Mouse (Mus musculus): ENCODE results near the gene Cep63. TPM values are rescaled to one million over a fixed set of nuclear protein-coding genes. Genes with fewer than 3 reads are reported as not detected.

Gene Cep63
- polyA plus RNA-seq, 1 experiment from 2014 or later, result 57.1 TPM

DNA sequence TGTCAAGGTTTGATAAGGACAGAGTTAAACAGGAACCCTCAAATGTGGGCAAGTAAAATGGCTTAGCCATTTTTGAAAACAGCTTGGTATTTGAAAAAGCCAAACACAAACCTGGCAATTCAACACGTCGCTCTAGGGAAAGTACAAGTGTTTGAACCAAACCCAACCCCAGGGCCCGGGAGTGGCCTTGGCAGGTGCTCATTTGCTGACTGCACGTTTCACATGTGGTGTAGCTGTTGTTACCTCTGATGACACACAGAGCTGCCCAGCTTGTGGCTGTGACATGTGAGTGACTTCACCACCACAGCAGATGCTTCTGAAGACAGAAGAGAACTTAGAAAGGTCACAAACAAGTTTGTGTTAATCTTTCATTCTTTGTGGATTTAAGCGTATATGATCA lies 53.4 kb downstream of the Cep63 start:
- Histone ChIP-seq H3K4me2 (replicated peaks; ENCODE audit: low read depth, low read length) (no peak overlapping the region), H3K4me3 (ENCODE audit: low read depth, low read length) (no peak overlapping the region), H3K9me3 (ENCODE audit: control insufficient read depth, low read length) (no peaks in the 10 kb centered on the region), H3K36me3 (ENCODE audit: control insufficient read depth, insufficient read depth, low read length) (no peaks in the 10 kb centered on the region), H3K4me1 (replicated peaks; ENCODE audit: control insufficient read depth, insufficient read depth, low read length) (no peaks in the 10 kb centered on the region), H3K9ac (ENCODE audit: low read depth, low read length) (no peak overlapping the region), H3K27ac (ENCODE audit: low read depth, low read length) (no peak overlapping the region), H3K27me3 (ENCODE audit: control insufficient read depth, insufficient read depth, low read length) (no peaks in the 10 kb centered on the region)
- 79% methylated on average over 5 of the region's 5 CpGs for WGBS
- DNase-seq (ENCODE audit: low spot score) (no peak), ATAC-seq (ENCODE audit: low FRiP score) (no peak)

DNA sequence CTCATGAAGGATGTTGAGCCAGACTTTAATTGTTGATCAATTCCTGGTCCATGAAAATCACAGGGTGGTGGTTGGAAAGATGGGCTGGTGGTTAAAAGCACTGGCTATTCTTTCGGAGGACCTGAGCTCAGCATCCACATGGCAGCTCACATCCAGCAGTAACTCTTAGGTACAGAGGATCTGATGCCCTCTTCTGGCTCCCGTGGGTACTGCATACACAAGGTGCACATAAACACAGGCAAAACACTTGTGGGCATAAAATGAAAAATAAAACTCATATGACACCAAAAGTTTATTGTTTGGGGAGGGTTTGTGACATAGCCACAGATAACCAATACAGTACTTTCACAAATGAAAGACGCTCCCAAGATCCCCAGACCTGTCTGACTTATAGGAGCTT lies 67.9 kb downstream of the Cep63 start:
- Histone ChIP-seq H3K4me2 (replicated peaks; ENCODE audit: low read depth, low read length) (no peak overlapping the region), H3K9me3 (ENCODE audit: control insufficient read depth, low read length) (no peaks in the 10 kb centered on the region), H3K27me3 (ENCODE audit: control insufficient read depth, insufficient read depth, low read length) (no peaks in the 10 kb centered on the region), H3K27ac (ENCODE audit: low read depth, low read length) (no peak overlapping the region), H3K36me3 (ENCODE audit: control insufficient read depth, insufficient read depth, low read length) (no peaks in the 10 kb centered on the region), H3K4me3 (ENCODE audit: low read depth, low read length) (no peak overlapping the region), H3K9ac (ENCODE audit: low read depth, low read length) (no peak overlapping the region), H3K4me1 (replicated peaks; ENCODE audit: control insufficient read depth, insufficient read depth, low read length) (no peaks in the 10 kb centered on the region)
- ATAC-seq (ENCODE audit: low FRiP score) (no peak), DNase-seq (ENCODE audit: low spot score) (no peak)
- WGBS, result 92% methylated on average over 3 of the region's 3 CpGs

DNA sequence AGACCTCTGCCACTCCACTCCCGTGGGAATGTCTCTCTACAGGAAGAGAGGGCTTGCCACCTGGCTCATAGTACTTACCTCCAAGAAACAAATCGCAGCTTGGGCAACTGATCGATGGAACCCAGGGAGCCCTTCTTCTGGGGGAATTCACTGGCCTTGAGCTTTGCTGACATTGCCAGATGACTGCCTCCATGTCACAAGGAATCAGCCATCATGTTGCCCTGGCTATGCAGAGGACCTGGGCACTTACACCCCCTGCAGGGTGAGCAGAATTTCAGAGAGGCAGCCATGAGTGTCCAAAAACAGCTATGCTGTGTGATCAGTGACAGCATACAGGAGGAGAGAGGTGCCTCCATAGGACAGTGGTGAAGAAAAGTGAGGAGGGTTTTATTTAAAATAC lies 72.6 kb downstream of the Cep63 start:
- H3K9me3 ChIP-seq (ENCODE audit: control insufficient read depth, low read length), result no peaks in the 10 kb centered on the region
- no peak overlapping the region for H3K4me2 ChIP-seq (replicated peaks; ENCODE audit: low read depth, low read length)
- no peaks in the 10 kb centered on the region for H3K36me3 ChIP-seq (ENCODE audit: control insufficient read depth, insufficient read depth, low read length)
- no peak overlapping the region for H3K4me3 ChIP-seq (ENCODE audit: low read depth, low read length)
- 93% methylated on average over 3 of the region's 3 CpGs for WGBS
- DNase-seq (ENCODE audit: low spot score), result no peak
- no peak overlapping the region for H3K9ac ChIP-seq (ENCODE audit: low read depth, low read length)
- no peak for ATAC-seq (ENCODE audit: low FRiP score)
- no peaks in the 10 kb centered on the region for H3K27me3 ChIP-seq (ENCODE audit: control insufficient read depth, insufficient read depth, low read length)
- no peaks in the 10 kb centered on the region for H3K4me1 ChIP-seq (replicated peaks; ENCODE audit: control insufficient read depth, insufficient read depth, low read length)
- H3K27ac ChIP-seq (ENCODE audit: low read depth, low read length), result no peak overlapping the region

DNA sequence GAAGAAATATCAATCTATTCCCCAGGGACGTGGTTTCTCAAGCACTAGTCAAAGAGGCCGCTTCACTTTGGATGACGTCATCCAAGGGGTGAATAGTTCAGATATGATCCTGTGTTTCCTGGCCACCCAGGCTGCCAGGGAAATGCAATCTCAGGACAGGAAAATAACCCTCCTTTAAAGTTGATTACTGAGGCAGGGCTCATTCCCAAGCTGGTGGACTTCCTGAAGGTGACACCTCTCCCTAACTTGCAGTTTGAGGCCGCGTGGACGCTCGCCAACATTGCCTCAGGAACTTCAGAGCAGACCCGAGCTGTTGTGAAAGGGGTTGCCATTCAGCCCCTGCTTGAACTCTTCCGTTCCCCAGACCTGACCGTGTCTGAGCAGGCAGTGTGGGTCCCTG lies 74.6 kb downstream of the Cep63 start:
- no peak for ATAC-seq (ENCODE audit: low FRiP score)
- no peak for DNase-seq (ENCODE audit: low spot score)
- Histone ChIP-seq H3K9ac (ENCODE audit: low read depth, low read length) (no peak overlapping the region), H3K4me3 (ENCODE audit: low read depth, low read length) (no peak overlapping the region), H3K9me3 (ENCODE audit: control insufficient read depth, low read length) (no peaks in the 10 kb centered on the region), H3K27me3 (ENCODE audit: control insufficient read depth, insufficient read depth, low read length) (no peaks in the 10 kb centered on the region), H3K4me2 (replicated peaks; ENCODE audit: low read depth, low read length) (no peak overlapping the region), H3K4me1 (replicated peaks; ENCODE audit: control insufficient read depth, insufficient read depth, low read length) (no peaks in the 10 kb centered on the region), H3K36me3 (ENCODE audit: control insufficient read depth, insufficient read depth, low read length) (no peaks in the 10 kb centered on the region), H3K27ac (ENCODE audit: low read depth, low read length) (no peak overlapping the region)
- WGBS, result 86% methylated on average over 10 of the region's 10 CpGs

DNA sequence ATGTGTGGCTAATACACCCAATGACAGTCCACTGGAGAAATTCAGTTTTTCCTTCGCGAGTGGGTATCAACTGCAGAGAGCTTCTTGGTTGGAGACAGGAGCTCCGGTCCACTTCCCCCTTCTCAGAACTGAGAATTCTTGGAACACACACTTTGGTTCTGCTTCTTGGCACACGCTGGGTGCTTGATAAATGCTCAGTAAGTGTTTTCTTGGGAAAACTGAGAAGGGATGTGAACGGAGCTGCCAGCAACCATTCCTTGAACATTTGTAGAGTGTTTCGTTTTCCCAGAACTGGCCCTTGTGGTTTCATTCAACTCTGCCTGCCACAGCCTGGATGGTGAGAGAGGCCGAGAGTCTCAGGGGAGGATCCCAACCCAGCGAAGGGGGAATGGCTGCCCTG lies 77.1 kb downstream of the Cep63 start:
- DNase-seq (ENCODE audit: low spot score) (no peak), ATAC-seq (ENCODE audit: low FRiP score) (no peak)
- H3K4me3 ChIP-seq (ENCODE audit: low read depth, low read length), result no peak overlapping the region
- H3K27me3 ChIP-seq (ENCODE audit: control insufficient read depth, insufficient read depth, low read length), result no peaks in the 10 kb centered on the region
- 0 out of 2 replicates have a peak, but pooled peaks cover 2% of the 10 kb centered on the region for H3K4me1 ChIP-seq (replicated peaks; ENCODE audit: control insufficient read depth, insufficient read depth, low read length)
- WGBS, result 85% methylated on average over 8 of the region's 8 CpGs
- H3K9me3 ChIP-seq (ENCODE audit: control insufficient read depth, low read length), result no peaks in the 10 kb centered on the region
- no peak overlapping the region for H3K9ac ChIP-seq (ENCODE audit: low read depth, low read length)
- H3K4me2 ChIP-seq (replicated peaks; ENCODE audit: low read depth, low read length), result no peak overlapping the region
- H3K36me3 ChIP-seq (ENCODE audit: control insufficient read depth, insufficient read depth, low read length), result no peaks in the 10 kb centered on the region
- no peak overlapping the region for H3K27ac ChIP-seq (ENCODE audit: low read depth, low read length)

DNA sequence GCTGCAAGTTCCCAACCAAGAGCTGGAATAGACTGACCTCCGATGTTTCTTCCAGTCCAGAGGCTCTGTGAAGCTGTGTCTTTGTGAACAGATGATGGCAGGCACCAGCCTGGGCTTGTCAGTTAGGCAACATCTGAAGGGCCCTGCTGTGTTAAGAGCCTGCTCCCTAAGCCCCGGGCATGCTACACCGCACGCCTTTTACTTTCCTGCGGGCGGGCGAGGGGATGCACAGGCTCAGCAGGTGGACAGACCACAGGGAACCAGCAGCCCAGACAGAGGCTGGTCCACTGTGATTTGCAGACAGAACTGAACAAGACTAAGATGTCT lies 79.3 kb downstream of the Cep63 start:
- H3K9me3 ChIP-seq (ENCODE audit: control insufficient read depth, low read length), result no peaks in the 10 kb centered on the region
- H3K36me3 ChIP-seq (ENCODE audit: control insufficient read depth, insufficient read depth, low read length), result no peaks in the 10 kb centered on the region
- H3K9ac ChIP-seq (ENCODE audit: low read depth, low read length), result no peak overlapping the region
- WGBS, result 51% methylated on average over 7 of the region's 7 CpGs
- no peak overlapping the region for H3K27ac ChIP-seq (ENCODE audit: low read depth, low read length)
- ATAC-seq (ENCODE audit: low FRiP score) (no peak), DNase-seq (ENCODE audit: low spot score) (no peak)
- no peak overlapping the region for H3K4me2 ChIP-seq (replicated peaks; ENCODE audit: low read depth, low read length)
- no peak overlapping the region for H3K4me3 ChIP-seq (ENCODE audit: low read depth, low read length)
- H3K4me1 ChIP-seq (replicated peaks; ENCODE audit: control insufficient read depth, insufficient read depth, low read length), result peaks cover 5% of the 10 kb centered on the region; the same call in 1 of the 2 replicates
- no peaks in the 10 kb centered on the region for H3K27me3 ChIP-seq (ENCODE audit: control insufficient read depth, insufficient read depth, low read length)

DNA sequence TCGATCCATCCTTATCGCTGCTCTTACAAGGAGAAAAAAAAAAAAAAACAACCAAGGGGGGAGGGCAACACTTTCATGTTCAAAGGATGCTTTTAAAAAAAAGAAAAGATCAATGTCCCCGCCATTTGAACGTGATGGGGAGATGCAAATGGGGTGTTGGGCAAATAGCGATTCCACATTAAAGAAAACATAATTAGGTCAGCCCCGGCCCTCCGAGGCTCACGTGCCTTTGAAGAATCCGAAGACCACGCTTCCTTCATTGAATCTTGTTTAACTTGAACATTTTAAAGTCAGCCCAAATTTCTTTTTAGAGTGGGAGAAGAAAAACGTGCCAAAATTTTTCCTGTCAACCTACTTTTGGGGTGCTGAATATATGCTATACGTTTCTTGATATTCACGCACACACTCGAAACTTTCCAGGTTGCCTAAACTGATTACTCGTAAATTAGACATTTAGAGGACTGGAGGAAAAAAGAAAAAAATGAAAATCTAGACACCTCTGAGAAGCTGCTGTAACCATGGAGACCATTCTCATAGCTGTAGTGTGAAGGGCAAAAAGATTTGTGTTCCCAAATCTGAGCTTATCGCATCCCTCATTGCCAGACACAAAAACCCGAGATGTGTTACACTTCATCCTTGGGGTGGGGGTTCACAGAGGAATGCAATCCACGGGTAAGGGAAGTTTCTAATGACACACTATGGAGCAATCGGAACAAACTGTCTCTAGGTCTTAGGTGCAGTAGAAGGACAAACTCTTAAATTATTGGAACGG lies 79.9 kb downstream of the Cep63 start:
- peak; percentile 4 for DNase-seq (ENCODE audit: low spot score)
- Histone ChIP-seq H3K27ac (ENCODE audit: low read depth, low read length) (no peak overlapping the region), H3K4me3 (ENCODE audit: low read depth, low read length) (no peak overlapping the region), H3K4me2 (replicated peaks; ENCODE audit: low read depth, low read length) (no peak overlapping the region), H3K4me1 (replicated peaks; ENCODE audit: control insufficient read depth, insufficient read depth, low read length) (peaks cover 5% of the 10 kb centered on the region; the same call in 1 of the 2 replicates), H3K36me3 (ENCODE audit: control insufficient read depth, insufficient read depth, low read length) (no peaks in the 10 kb centered on the region), H3K9me3 (ENCODE audit: control insufficient read depth, low read length) (no peaks in the 10 kb centered on the region), H3K27me3 (ENCODE audit: control insufficient read depth, insufficient read depth, low read length) (no peaks in the 10 kb centered on the region), H3K9ac (ENCODE audit: low read depth, low read length) (no peak overlapping the region)
- 68% methylated on average over 20 of the region's 20 CpGs for WGBS
- no peak for ATAC-seq (ENCODE audit: low FRiP score)

DNA sequence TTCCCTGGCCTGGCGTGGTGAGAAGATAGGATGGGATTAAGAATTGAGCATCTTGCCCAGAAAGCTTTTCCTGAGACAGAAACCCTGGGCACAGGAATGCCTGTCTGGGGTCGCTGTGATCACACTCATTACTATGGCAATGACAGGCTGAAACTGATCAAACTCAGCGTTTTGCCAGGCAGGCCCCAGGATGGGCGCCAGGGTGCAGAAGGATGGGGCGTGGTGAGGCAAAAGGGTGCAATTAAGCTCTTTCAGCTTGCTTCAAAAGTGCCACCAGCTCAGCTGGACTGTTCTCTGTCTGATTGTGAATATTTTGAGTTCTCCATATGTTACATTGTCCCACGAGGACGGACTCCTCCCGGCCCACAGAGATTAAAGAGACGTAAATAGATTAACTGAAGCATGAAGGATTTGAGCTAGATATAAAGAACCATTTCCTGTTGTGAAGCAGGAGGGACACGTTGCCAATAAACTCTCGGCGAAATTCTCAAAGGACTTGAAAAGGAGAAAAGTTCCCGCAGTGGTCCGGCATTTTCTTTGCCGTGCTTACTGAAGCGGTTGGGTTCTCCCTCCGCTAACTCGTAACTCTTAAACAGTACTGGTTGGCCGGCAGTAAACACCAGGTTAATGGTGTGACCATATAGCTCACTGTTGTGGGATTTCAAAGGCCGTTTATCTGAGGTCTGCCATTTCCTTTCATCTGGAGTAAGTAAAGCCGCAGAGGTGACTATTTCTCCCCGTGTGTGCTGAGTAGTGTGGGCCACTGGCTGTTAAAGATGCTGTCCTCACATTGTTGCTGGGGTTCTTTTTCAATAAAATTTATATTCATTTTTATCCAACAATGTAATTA lies 80.7 kb downstream of the Cep63 start:
- Histone ChIP-seq H3K9ac (ENCODE audit: low read depth, low read length) (peak overlapping the region; percentile 37; the same call in 1 of the 2 replicates), H3K4me2 (replicated peaks; ENCODE audit: low read depth, low read length) (peak overlapping the region; percentile 46), H3K27ac (ENCODE audit: low read depth, low read length) (peak overlapping the region; percentile 58; the same call in 1 of the 2 replicates), H3K4me3 (ENCODE audit: low read depth, low read length) (no peak overlapping the region; the same call in 1 of the 2 replicates), H3K9me3 (ENCODE audit: control insufficient read depth, low read length) (no peaks in the 10 kb centered on the region), H3K36me3 (ENCODE audit: control insufficient read depth, insufficient read depth, low read length) (no peaks in the 10 kb centered on the region), H3K4me1 (replicated peaks; ENCODE audit: control insufficient read depth, insufficient read depth, low read length) (peaks cover 5% of the 10 kb centered on the region; the same call in 1 of the 2 replicates), H3K27me3 (ENCODE audit: control insufficient read depth, insufficient read depth, low read length) (no peaks in the 10 kb centered on the region)
- ATAC-seq (ENCODE audit: low FRiP score), result peak; percentile 15
- 32% methylated on average over 22 of the region's 22 CpGs for WGBS
- DNase-seq (ENCODE audit: low spot score), result no peak

All from hindbrain, embryonic 11.5 days (tissue).